Mouse (Mus musculus) thymus, adult 2 months (tissue): ENCODE measurements around the gene Nenf.

Source experiments
- CTCF ChIP-seq: fragments of 200-500 bp; IDR thresholded peaks from 2 replicates; pipeline ENCODE4 v1.5.1; 2012; ENCODE audit warnings: mild to moderate bottlenecking, control low read depth, low read length, moderate library complexity, borderline replicate concordance; ENCODE audit not compliant: control insufficient read depth, poor library complexity, insufficient read depth; ENCODE audit errors: extremely low read depth
- POLR2A ChIP-seq: fragments of 200-500 bp; IDR thresholded peaks from 2 replicates; pipeline ENCODE4 v1.6.1; 2012; ENCODE audit warnings: mild to moderate bottlenecking, low read length, control low read depth, moderate library complexity; ENCODE audit not compliant: control insufficient read depth, poor library complexity, insufficient read depth; ENCODE audit errors: extremely low read depth

GRCm38 (mm10) chr1:191317591-191318196 is at the start of gene Nenf:
- TF ChIP-seq POLR2A, result peak; percentile 71; the same call in 1 of the 2 replicates
- TF ChIP-seq CTCF, result peak; percentile 80
